10 mouse cellular contexts compared by ENCODE assay signal in genomic region chr5:99387185-99387981, GRCm38 (mm10).
DNase-seq lines count a peak whose midpoint lies in the region; ATAC-seq lines count a peak whose summit lies in the region.
"Had no signal": no experiment of that assay in that cellular context is flagged by ENCODE, and none has a peak within 500 bp of the region (broad histone marks: within the 10 kb centered on the region; RNA-seq: fewer than 3 reads in every experiment).

No protein-coding gene starts in this region.

- H3K27me3 ChIP-seq in neural tube, embryonic 15.5 days (replicated peaks): peaks cover 5% of the 10 kb centered on the region; the same call in 1 of the 2 replicates
- no peaks in the 10 kb centered on the region for H3K27me3 ChIP-seq in intestine, embryonic 16.5 days (replicated peaks; ENCODE audit: control insufficient read depth, insufficient read depth, low read length)
- H3K27me3 ChIP-seq in stomach, embryonic 16.5 days (ENCODE audit: control insufficient read depth, insufficient read depth, low read length): 0 out of 2 replicates have a peak, but pooled peaks cover 3% of the 10 kb centered on the region
- peaks cover 61% of the 10 kb centered on the region for H3K27me3 ChIP-seq in forebrain, embryonic 12.5 days

- ATAC-seq in neural tube, embryonic 15.5 days (ENCODE audit: low FRiP score): no peak
- ATAC-seq in intestine, embryonic 16.5 days: peak; percentile 84
- ATAC-seq in stomach, embryonic 16.5 days (ENCODE audit: insufficient read depth, low FRiP score): peak; percentile 75
- ATAC-seq in forebrain, embryonic 12.5 days (ENCODE audit: low FRiP score): no peak

- intact Hi-C loops in left cerebral cortex, postnatal 10 days (cut with DNase I): no loop called here

- peaks cover 26% of the 10 kb centered on the region for H3K4me1 ChIP-seq in neural tube, embryonic 15.5 days
- H3K4me1 ChIP-seq in intestine, embryonic 16.5 days (ENCODE audit: control insufficient read depth, insufficient read depth, low read length): 0 out of 2 replicates have a peak, but pooled peaks cover 3% of the 10 kb centered on the region
- 0 out of 2 replicates have a peak, but pooled peaks cover 5% of the 10 kb centered on the region for H3K4me1 ChIP-seq in stomach, embryonic 16.5 days (ENCODE audit: control insufficient read depth, insufficient read depth, low read length)
- peaks cover 33% of the 10 kb centered on the region for H3K4me1 ChIP-seq in forebrain, embryonic 12.5 days

- H3K9me3 ChIP-seq in neural tube, embryonic 15.5 days (replicated peaks): no peaks in the 10 kb centered on the region
- H3K9me3 ChIP-seq in intestine, embryonic 16.5 days (ENCODE audit: control insufficient read depth, low read length): no peaks in the 10 kb centered on the region
- no peaks in the 10 kb centered on the region for H3K9me3 ChIP-seq in stomach, embryonic 16.5 days (replicated peaks; ENCODE audit: control insufficient read depth, low read length)
- H3K9me3 ChIP-seq in forebrain, embryonic 12.5 days: no peaks in the 10 kb centered on the region
- H3K9me3 ChIP-seq: hindbrain, embryonic 15.5 days; neural tube, embryonic 12.5 days had no signal

- no peaks in the 10 kb centered on the region for H3K36me3 ChIP-seq in neural tube, embryonic 15.5 days
- H3K36me3 ChIP-seq in intestine, embryonic 16.5 days (ENCODE audit: control insufficient read depth, insufficient read depth, low read length): no peaks in the 10 kb centered on the region
- H3K36me3 ChIP-seq in stomach, embryonic 16.5 days (ENCODE audit: control insufficient read depth, insufficient read depth, low read length): no peaks in the 10 kb centered on the region
- no peaks in the 10 kb centered on the region for H3K36me3 ChIP-seq in forebrain, embryonic 12.5 days (replicated peaks)
- H3K36me3 ChIP-seq: hindbrain, embryonic 15.5 days; neural tube, embryonic 12.5 days had no signal

- DNase-seq in neural tube, embryonic 10.5 days (ENCODE audit: extremely low spot score, low spot score): peak; percentile 12
- peak; percentile 44 to 62 for DNase-seq in left cerebral cortex, postnatal 10 days (ENCODE audit: extremely low spot score in 1 of 2, low spot score in 2 of 2)
- no peak for DNase-seq in T-cell, adult 2 months (ENCODE audit: low spot score)
- DNase-seq in adrenal gland, postnatal 14 days: no peak

- WGBS in neural tube, embryonic 15.5 days: 76% methylated on average over 17 of the region's 17 CpGs
- WGBS in intestine, embryonic 16.5 days: 56% methylated on average over 17 of the region's 17 CpGs
- 47% methylated on average over 17 of the region's 17 CpGs for WGBS in stomach, embryonic 16.5 days
- 87% methylated on average over 17 of the region's 17 CpGs for WGBS in forebrain, embryonic 12.5 days

- H3K9ac ChIP-seq in neural tube, embryonic 15.5 days (replicated peaks): no peak overlapping the region
- H3K9ac ChIP-seq in intestine, embryonic 16.5 days (ENCODE audit: low read depth, low read length): no peak overlapping the region
- no peak overlapping the region for H3K9ac ChIP-seq in stomach, embryonic 16.5 days (ENCODE audit: low read length)
- H3K9ac ChIP-seq in forebrain, embryonic 12.5 days: no peak overlapping the region
- H3K9ac ChIP-seq: hindbrain, embryonic 15.5 days; neural tube, embryonic 12.5 days had no signal

- no peak overlapping the region for H3K4me2 ChIP-seq in neural tube, embryonic 15.5 days
- H3K4me2 ChIP-seq in intestine, embryonic 16.5 days (ENCODE audit: low read depth, low read length): peak overlapping the region; percentile 28
- H3K4me2 ChIP-seq in stomach, embryonic 16.5 days (ENCODE audit: low read depth, low read length): no peak overlapping the region
- H3K4me2 ChIP-seq in forebrain, embryonic 12.5 days: no peak overlapping the region
- H3K4me2 ChIP-seq: hindbrain, embryonic 15.5 days; neural tube, embryonic 12.5 days had no signal

- H3K4me3 ChIP-seq in neural tube, embryonic 15.5 days (replicated peaks): no peak overlapping the region
- H3K4me3 ChIP-seq in intestine, embryonic 16.5 days (ENCODE audit: low read length): no peak overlapping the region
- H3K4me3 ChIP-seq in stomach, embryonic 16.5 days (replicated peaks; ENCODE audit: low read length): no peak overlapping the region
- no peak overlapping the region for H3K4me3 ChIP-seq in forebrain, embryonic 12.5 days (replicated peaks)
- H3K4me3 ChIP-seq: hindbrain, embryonic 15.5 days; neural tube, embryonic 12.5 days had no signal

- H3K27ac ChIP-seq in neural tube, embryonic 15.5 days (replicated peaks): no peak overlapping the region
- no peak overlapping the region for H3K27ac ChIP-seq in intestine, embryonic 16.5 days (ENCODE audit: low read length)
- H3K27ac ChIP-seq in stomach, embryonic 16.5 days (ENCODE audit: low read length): peak overlapping the region; percentile 1; the same call in 1 of the 2 replicates
- H3K27ac ChIP-seq in forebrain, embryonic 12.5 days: no peak overlapping the region
- H3K27ac ChIP-seq: hindbrain, embryonic 15.5 days; neural tube, embryonic 12.5 days had no signal

Comparison
In these comparisons a context has a peak if more than half of its experiments do, and no peak if none do; other contexts are left out.
1. DNase-seq: peak in neural tube, embryonic 10.5 days (single experiment) and left cerebral cortex, postnatal 10 days (2 of 2); none in T-cell, adult 2 months (single experiment) and adrenal gland, postnatal 14 days (single experiment).
2. ATAC-seq: peak in intestine, embryonic 16.5 days (single experiment) and stomach, embryonic 16.5 days (single experiment); none in neural tube, embryonic 15.5 days (single experiment) and forebrain, embryonic 12.5 days (single experiment).